In genomic region chr17:90430211-90430610, GRCm38 (mm10) we compare ENCODE assay signal across 16 mouse cellular contexts.
"Had no signal": no experiment of that assay in that cellular context is flagged by ENCODE, and none has a peak within 500 bp of the region (broad histone marks: within the 10 kb centered on the region; RNA-seq: fewer than 3 reads in every experiment).

No protein-coding gene starts in this region.

- H3K27ac ChIP-seq: neural tube, embryonic 13.5 days; neural tube, embryonic 15.5 days; stomach, embryonic 15.5 days; stomach, postnatal 0 days had no signal

- H3K27me3 ChIP-seq: neural tube, embryonic 13.5 days; neural tube, embryonic 15.5 days; stomach, embryonic 15.5 days had no signal

- H3K9me3 ChIP-seq: neural tube, embryonic 13.5 days; neural tube, embryonic 15.5 days; stomach, embryonic 15.5 days had no signal

- H3K4me2 ChIP-seq: neural tube, embryonic 13.5 days; neural tube, embryonic 15.5 days; stomach, embryonic 15.5 days had no signal

- DNase-seq: retina, postnatal 1 day; right cerebral cortex, adult 18-20 months; right cerebral cortex, postnatal 14 days; right cerebral cortex, postnatal 25 days; right cerebral cortex, postnatal 4 days; spleen, adult 18-20 months; thymus, adult 18-20 months; thymus, adult 2 months; thymus, postnatal 14 days; thymus, postnatal 25 days; thymus, postnatal 36 days; thymus, postnatal 4 days had no signal

- H3K4me3 ChIP-seq: neural tube, embryonic 13.5 days; neural tube, embryonic 15.5 days; stomach, embryonic 15.5 days had no signal

- H3K4me1 ChIP-seq: neural tube, embryonic 13.5 days; neural tube, embryonic 15.5 days; stomach, embryonic 15.5 days had no signal

- H3K36me3 ChIP-seq: neural tube, embryonic 13.5 days; neural tube, embryonic 15.5 days; stomach, embryonic 15.5 days had no signal

- H3K9ac ChIP-seq: neural tube, embryonic 13.5 days; neural tube, embryonic 15.5 days; stomach, embryonic 15.5 days had no signal
